Mouse (Mus musculus): ENCODE measurements around the gene Ltf. TPM values are rescaled to one million over a fixed set of nuclear protein-coding genes. Genes with fewer than 3 reads are reported as not detected.

Ltf gene
- polyA plus RNA-seq, 1 experiment, result 7.6 TPM

GRCm38 (mm10) chr9:111055800-111056518 is 36.9 kb downstream of the Ltf start:
- H3K9me3 ChIP-seq, result no peaks in the 10 kb centered on the region
- peaks cover 39% of the 10 kb centered on the region for H3K27me3 ChIP-seq (replicated peaks)
- peaks cover 59% of the 10 kb centered on the region for H3K4me1 ChIP-seq
- peaks cover 4% of the 10 kb centered on the region for H3K36me3 ChIP-seq (replicated peaks; ENCODE audit: low read length)
- no peak for TF ChIP-seq GATA1 (IDR thresholded peaks at IDR 0.05; ENCODE audit: borderline replicate concordance, low read length)
- TF ChIP-seq FLI1 (IDR thresholded peaks at IDR 0.05; ENCODE audit: low read length), result no peak
- peak overlapping the region; percentile 92 for H3K4me3 ChIP-seq (replicated peaks)

GRCm38 (mm10) chr9:111056519-111056797 is 37.4 kb downstream of the Ltf start:
- Histone ChIP-seq H3K4me3 (replicated peaks) (peak overlapping the region; percentile 92), H3K36me3 (replicated peaks; ENCODE audit: low read length) (peaks cover 4% of the 10 kb centered on the region), H3K9me3 (no peaks in the 10 kb centered on the region), H3K4me1 (peaks cover 55% of the 10 kb centered on the region), H3K27me3 (replicated peaks) (peaks cover 35% of the 10 kb centered on the region)
- no peak for TF ChIP-seq FLI1 (IDR thresholded peaks at IDR 0.05; ENCODE audit: low read length)
- no peak for TF ChIP-seq GATA1 (IDR thresholded peaks at IDR 0.05; ENCODE audit: borderline replicate concordance, low read length)

GRCm38 (mm10) chr9:111056798-111057543 is 37.9 kb downstream of the Ltf start, which contains the start of gene Ccrl2:
TSS of gene Ccrl2 (minus strand) at chr9:111057519.
- Histone ChIP-seq H3K36me3 (replicated peaks; ENCODE audit: low read length) (peaks cover 4% of the 10 kb centered on the region), H3K4me3 (replicated peaks) (peak within 1 kb of the TSS; percentile 92), H3K27me3 (replicated peaks) (peaks cover 32% of the 10 kb centered on the region), H3K9me3 (no peaks in the 10 kb centered on the region), H3K4me1 (peaks cover 55% of the 10 kb centered on the region)
- no peak; the same call in 2 of the 3 replicates for TF ChIP-seq GATA1 (IDR thresholded peaks at IDR 0.05; ENCODE audit: borderline replicate concordance, low read length)
- no peak for TF ChIP-seq FLI1 (IDR thresholded peaks at IDR 0.05; ENCODE audit: low read length)

- H3K4me3 ChIP-seq (replicated peaks), result peak overlapping the region; percentile 92
- H3K4me1 ChIP-seq, result peaks cover 55% of the 10 kb centered on the region
These were observed 38.7 kb downstream of the Ltf start for GRCm38 (mm10) chr9:111057544-111058370.

GRCm38 (mm10) chr9:111058943-111059556 is 40.0 kb downstream of the Ltf start:
- no peaks in the 10 kb centered on the region for H3K9me3 ChIP-seq
- peaks cover 51% of the 10 kb centered on the region for H3K4me1 ChIP-seq
- no peak for TF ChIP-seq FLI1 (IDR thresholded peaks at IDR 0.05; ENCODE audit: low read length)
- TF ChIP-seq GATA1 (IDR thresholded peaks at IDR 0.05; ENCODE audit: borderline replicate concordance, low read length), result no peak
- H3K36me3 ChIP-seq (replicated peaks; ENCODE audit: low read length), result peaks cover 4% of the 10 kb centered on the region
- H3K4me3 ChIP-seq (replicated peaks), result peak overlapping the region; percentile 59
- H3K27me3 ChIP-seq (replicated peaks), result peaks cover 22% of the 10 kb centered on the region

More at GRCm38 (mm10) chr9:111057544-111058370, 38.7 kb downstream of the Ltf start:
- Histone ChIP-seq H3K27me3 (replicated peaks) (peaks cover 28% of the 10 kb centered on the region), H3K36me3 (replicated peaks; ENCODE audit: low read length) (peaks cover 4% of the 10 kb centered on the region), H3K9me3 (no peaks in the 10 kb centered on the region)
- TF ChIP-seq FLI1 (IDR thresholded peaks at IDR 0.05; ENCODE audit: low read length) (no peak), GATA1 (IDR thresholded peaks at IDR 0.05; ENCODE audit: borderline replicate concordance, low read length) (no peak)

GRCm38 (mm10) chr9:111062840-111063239 is 43.8 kb downstream of the Ltf start:
- Histone ChIP-seq H3K9me3 (no peaks in the 10 kb centered on the region), H3K36me3 (replicated peaks; ENCODE audit: low read length) (no peaks in the 10 kb centered on the region), H3K27me3 (replicated peaks) (peaks cover 18% of the 10 kb centered on the region), H3K4me1 (peaks cover 38% of the 10 kb centered on the region), H3K4me3 (replicated peaks) (no peak overlapping the region)
- TF ChIP-seq GATA1 (IDR thresholded peaks at IDR 0.05; ENCODE audit: borderline replicate concordance, low read length) (no peak), FLI1 (IDR thresholded peaks at IDR 0.05; ENCODE audit: low read length) (no peak)

GRCm38 (mm10) chr9:111067052-111067451 is 48.0 kb downstream of the Ltf start:
- H3K9me3 ChIP-seq, result no peaks in the 10 kb centered on the region
- H3K4me1 ChIP-seq, result peaks cover 48% of the 10 kb centered on the region
- no peaks in the 10 kb centered on the region for H3K36me3 ChIP-seq (replicated peaks; ENCODE audit: low read length)
- H3K27me3 ChIP-seq (replicated peaks), result peaks cover 18% of the 10 kb centered on the region
- H3K4me3 ChIP-seq (replicated peaks), result no peak overlapping the region
- TF ChIP-seq FLI1 (IDR thresholded peaks at IDR 0.05; ENCODE audit: low read length) (no peak), GATA1 (IDR thresholded peaks at IDR 0.05; ENCODE audit: borderline replicate concordance, low read length) (no peak)

GRCm38 (mm10) chr9:111070546-111070961 is 51.5 kb downstream of the Ltf start:
- peak overlapping the region; percentile 83 for H3K4me3 ChIP-seq (replicated peaks)
- peaks cover 44% of the 10 kb centered on the region for H3K4me1 ChIP-seq
- H3K36me3 ChIP-seq (replicated peaks; ENCODE audit: low read length), result no peaks in the 10 kb centered on the region
- TF ChIP-seq FLI1 (IDR thresholded peaks at IDR 0.05; ENCODE audit: low read length), result no peak
- TF ChIP-seq GATA1 (IDR thresholded peaks at IDR 0.05; ENCODE audit: borderline replicate concordance, low read length), result no peak
- H3K9me3 ChIP-seq, result peaks cover 9% of the 10 kb centered on the region
- peaks cover 5% of the 10 kb centered on the region for H3K27me3 ChIP-seq (replicated peaks)

- no peaks in the 10 kb centered on the region for H3K36me3 ChIP-seq (replicated peaks; ENCODE audit: low read length)
- TF ChIP-seq GATA1 (IDR thresholded peaks at IDR 0.05; ENCODE audit: borderline replicate concordance, low read length) (no peak), FLI1 (IDR thresholded peaks at IDR 0.05; ENCODE audit: low read length) (no peak)
- peaks cover 8% of the 10 kb centered on the region for H3K27me3 ChIP-seq (replicated peaks)
- H3K9me3 ChIP-seq, result peaks cover 14% of the 10 kb centered on the region
- H3K4me3 ChIP-seq (replicated peaks), result no peak overlapping the region
- peaks cover 40% of the 10 kb centered on the region for H3K4me1 ChIP-seq
These were observed 53.1 kb downstream of the Ltf start for GRCm38 (mm10) chr9:111072175-111072574.

All from megakaryocyte, embryonic 14.5 days (primary cell).